Mouse (Mus musculus): ENCODE data around the gene Yaf2. TPM values are rescaled to one million over a fixed set of nuclear protein-coding genes. Genes with fewer than 3 reads are reported as not detected.

Gene Yaf2
- polyA plus RNA-seq, 1 experiment from 2014 or later = 58.2 TPM

DNA sequence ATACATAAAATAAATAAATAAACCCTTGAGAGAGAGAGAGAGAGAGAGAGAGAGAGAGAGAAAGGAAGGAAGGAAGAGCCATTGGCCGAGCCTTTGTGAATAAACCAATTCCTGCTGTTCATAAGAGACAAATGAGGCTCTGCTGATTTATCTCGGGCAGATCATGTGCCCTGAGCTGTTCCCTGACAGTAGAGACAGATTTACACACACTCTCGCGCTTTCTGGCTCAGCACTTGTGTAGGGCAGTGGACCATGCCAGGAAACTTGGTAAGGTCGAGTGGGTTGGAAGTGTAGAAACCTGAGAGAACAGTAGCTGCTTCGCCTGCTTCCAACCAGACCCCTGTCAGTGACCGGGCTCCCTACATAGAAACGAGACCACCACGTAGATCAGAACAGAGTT lies 31.8 kb upstream of the Yaf2 start:
- ATAC-seq (peak; percentile 38), DNase-seq (ENCODE audit: low spot score) (peak; percentile 24)
- no peak overlapping the region for H3K9ac ChIP-seq (replicated peaks; ENCODE audit: low read depth)
- no peak overlapping the region for H3K4me2 ChIP-seq (replicated peaks; ENCODE audit: low read depth, low read length)
- no peak overlapping the region for H3K27ac ChIP-seq (ENCODE audit: low read length)
- no peaks in the 10 kb centered on the region for H3K4me1 ChIP-seq (ENCODE audit: insufficient read depth, low read depth, low read length)
- TF ChIP-seq CTCF (IDR thresholded peaks at IDR 0.05) (no peak), EP300 (IDR thresholded peaks at IDR 0.05) (no peak)
- WGBS = 35% methylated on average over 9 of the region's 9 CpGs
- no peak overlapping the region for H3K4me3 ChIP-seq (ENCODE audit: low read depth, low read length)
- no peaks in the 10 kb centered on the region for H3K27me3 ChIP-seq (replicated peaks; ENCODE audit: insufficient read depth, low read length)
- no peaks in the 10 kb centered on the region for H3K9me3 ChIP-seq (ENCODE audit: low read length)
- H3K36me3 ChIP-seq (ENCODE audit: insufficient read depth, low read length) = no peaks in the 10 kb centered on the region

GRCm38 (mm10) chr15:93365561-93365960 lies 28.8 kb upstream of the Yaf2 start:
- Histone ChIP-seq H3K27ac (ENCODE audit: low read length) (no peak overlapping the region), H3K4me3 (ENCODE audit: low read depth, low read length) (no peak overlapping the region), H3K4me2 (replicated peaks; ENCODE audit: low read depth, low read length) (no peak overlapping the region), H3K4me1 (ENCODE audit: insufficient read depth, low read depth, low read length) (no peaks in the 10 kb centered on the region), H3K9me3 (ENCODE audit: low read length) (no peaks in the 10 kb centered on the region), H3K27me3 (replicated peaks; ENCODE audit: insufficient read depth, low read length) (no peaks in the 10 kb centered on the region), H3K9ac (replicated peaks; ENCODE audit: low read depth) (no peak overlapping the region), H3K36me3 (ENCODE audit: insufficient read depth, low read length) (no peaks in the 10 kb centered on the region)
- DNase-seq (ENCODE audit: low spot score) (no peak), ATAC-seq (no peak)
- TF ChIP-seq EP300 (IDR thresholded peaks at IDR 0.05) (no peak), CTCF (IDR thresholded peaks at IDR 0.05) (no peak)
- 71% methylated on average over 6 of the region's 6 CpGs for WGBS

- DNase-seq (ENCODE audit: low spot score) = no peak
- Histone ChIP-seq H3K4me2 (replicated peaks; ENCODE audit: low read depth, low read length) (no peak overlapping the region), H3K9ac (replicated peaks; ENCODE audit: low read depth) (no peak overlapping the region), H3K36me3 (ENCODE audit: insufficient read depth, low read length) (no peaks in the 10 kb centered on the region), H3K4me1 (ENCODE audit: insufficient read depth, low read depth, low read length) (no peaks in the 10 kb centered on the region), H3K4me3 (ENCODE audit: low read depth, low read length) (no peak overlapping the region), H3K9me3 (ENCODE audit: low read length) (no peaks in the 10 kb centered on the region), H3K27me3 (replicated peaks; ENCODE audit: insufficient read depth, low read length) (no peaks in the 10 kb centered on the region), H3K27ac (ENCODE audit: low read length) (no peak overlapping the region)
- TF ChIP-seq CTCF (IDR thresholded peaks at IDR 0.05) (no peak), EP300 (IDR thresholded peaks at IDR 0.05) (no peak)
- WGBS = 85% methylated on average over 19 of the region's 19 CpGs
- no peak for ATAC-seq
Observed at GRCm38 (mm10) chr15:93358346-93359095, 21.8 kb upstream of the Yaf2 start.

DNA sequence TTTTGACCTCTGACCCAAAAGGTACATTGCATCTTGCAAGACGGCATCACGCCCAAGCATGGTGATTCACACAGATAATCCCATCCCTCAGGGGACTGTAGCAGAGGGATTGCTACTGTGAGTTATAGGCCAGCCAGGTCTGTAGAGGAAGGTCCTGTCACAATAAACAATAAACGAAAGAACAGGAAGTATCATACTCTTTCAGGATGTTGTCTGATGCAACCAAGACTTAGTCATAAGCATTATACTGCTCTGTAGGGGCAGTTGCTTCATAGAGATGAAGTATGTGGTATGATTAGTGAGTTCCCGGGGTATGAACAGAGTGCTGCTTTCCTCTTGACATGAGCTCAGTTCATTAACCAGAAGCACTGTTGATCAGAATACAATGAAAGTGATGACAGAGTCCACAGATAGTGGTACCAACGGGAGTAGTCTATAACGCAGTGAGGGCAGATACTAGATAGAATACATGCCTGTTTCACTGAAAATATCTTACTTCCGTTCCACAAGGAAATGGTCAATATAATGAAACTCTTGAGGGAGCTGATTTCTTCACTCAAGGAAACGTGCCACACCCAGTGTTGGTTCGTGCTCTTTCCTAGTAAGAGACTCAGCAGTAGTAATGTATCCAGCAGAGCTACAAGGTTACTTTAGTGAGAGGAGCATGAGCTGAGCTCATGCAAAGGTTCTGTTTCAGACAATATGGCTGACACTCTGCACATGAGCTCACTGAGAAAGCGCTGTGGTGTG lies 4.1 kb upstream of the Yaf2 start:
- H3K36me3 ChIP-seq (ENCODE audit: insufficient read depth, low read length) = no peaks in the 10 kb centered on the region
- H3K27me3 ChIP-seq (replicated peaks; ENCODE audit: insufficient read depth, low read length) = no peaks in the 10 kb centered on the region
- no peak for TF ChIP-seq CTCF (IDR thresholded peaks at IDR 0.05)
- peak; percentile 36; the same call in 1 of the 2 replicates for TF ChIP-seq EP300 (IDR thresholded peaks at IDR 0.05)
- DNase-seq (ENCODE audit: low spot score) = peak; percentile 56
- H3K9me3 ChIP-seq (ENCODE audit: low read length) = no peaks in the 10 kb centered on the region
- WGBS = 66% methylated on average over 10 of the region's 10 CpGs
- no peak overlapping the region for H3K9ac ChIP-seq (replicated peaks; ENCODE audit: low read depth)
- no peak for ATAC-seq
- no peak overlapping the region for H3K4me2 ChIP-seq (replicated peaks; ENCODE audit: low read depth, low read length)
- no peak overlapping the region for H3K4me3 ChIP-seq (ENCODE audit: low read depth, low read length)
- H3K27ac ChIP-seq (ENCODE audit: low read length) = no peak overlapping the region
- H3K4me1 ChIP-seq (ENCODE audit: insufficient read depth, low read depth, low read length) = no peaks in the 10 kb centered on the region

DNA sequence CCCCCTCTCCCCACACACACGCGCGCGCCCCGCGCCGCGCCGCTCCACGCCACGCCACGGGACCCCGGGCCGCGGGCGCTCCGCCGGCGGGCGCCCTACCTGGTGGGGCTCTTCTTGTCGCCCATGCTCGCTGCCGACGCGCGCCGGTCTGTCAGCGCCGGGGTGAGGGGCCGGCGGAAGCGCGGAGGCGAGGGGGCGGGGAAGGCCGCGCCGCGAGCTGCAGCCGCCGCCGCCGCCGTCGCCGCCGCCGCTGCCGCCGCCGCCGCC lies 144 bp downstream of the Yaf2 start:
- H3K4me1 ChIP-seq (ENCODE audit: insufficient read depth, low read depth, low read length) = no peaks in the 10 kb centered on the region
- ATAC-seq (no peak), DNase-seq (ENCODE audit: low spot score) (no peak)
- H3K36me3 ChIP-seq (ENCODE audit: insufficient read depth, low read length) = no peaks in the 10 kb centered on the region
- TF ChIP-seq EP300 (IDR thresholded peaks at IDR 0.05) = no peak
- no peak for TF ChIP-seq CTCF (IDR thresholded peaks at IDR 0.05)
- peak overlapping the region; percentile 90 for H3K4me2 ChIP-seq (replicated peaks; ENCODE audit: low read depth, low read length)
- peak overlapping the region; percentile 95 for H3K27ac ChIP-seq (ENCODE audit: low read length)
- H3K4me3 ChIP-seq (ENCODE audit: low read depth, low read length) = peak overlapping the region; percentile 91
- peak overlapping the region; percentile 73 for H3K9ac ChIP-seq (replicated peaks; ENCODE audit: low read depth)
- H3K27me3 ChIP-seq (replicated peaks; ENCODE audit: insufficient read depth, low read length) = no peaks in the 10 kb centered on the region
- no CpG with 5 or more reads among the region's 52 CpGs for WGBS
- no peaks in the 10 kb centered on the region for H3K9me3 ChIP-seq (ENCODE audit: low read length)

DNA sequence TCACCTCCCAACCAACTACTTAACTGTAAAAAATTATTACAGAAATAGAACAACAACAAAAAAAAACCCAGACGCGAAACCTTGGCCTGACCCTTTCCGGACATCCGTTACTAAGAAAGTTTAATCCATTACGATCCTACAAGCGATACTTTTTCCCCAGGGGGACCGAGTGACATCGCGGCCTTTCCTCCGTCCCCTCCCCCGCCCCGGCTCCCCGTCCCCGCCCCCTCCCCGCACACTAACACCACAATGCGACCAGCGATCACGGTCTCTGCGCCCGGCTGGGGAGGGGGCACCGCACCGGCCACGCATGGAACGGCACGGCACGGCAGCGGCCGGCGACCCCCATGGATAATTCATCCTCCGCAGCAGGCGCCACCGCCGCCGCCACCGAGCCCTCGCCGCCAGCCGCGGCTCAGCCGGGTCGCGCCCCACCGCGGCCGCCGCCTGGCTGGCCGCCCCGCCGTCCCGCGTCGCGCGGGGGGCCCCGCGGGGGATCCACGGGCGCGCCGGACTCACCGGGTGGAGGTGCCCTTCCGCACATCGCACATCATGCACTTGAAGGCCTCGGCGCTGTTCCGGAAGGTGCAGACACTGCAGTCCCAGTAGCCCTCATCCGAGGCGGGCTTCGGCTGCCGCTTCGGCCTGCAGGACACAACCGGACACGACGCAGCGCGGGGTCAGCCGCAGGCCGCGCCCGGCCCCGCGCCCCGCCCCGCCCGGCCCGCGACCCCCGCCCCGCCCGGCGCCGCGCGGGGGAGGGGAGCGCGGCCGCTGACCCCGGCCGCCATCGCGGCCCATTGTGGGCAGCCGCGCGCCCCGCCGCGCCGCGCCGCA lies 696 bp downstream of the Yaf2 start:
- H3K4me2 ChIP-seq (replicated peaks; ENCODE audit: low read depth, low read length) = peak overlapping the region; percentile 90
- H3K36me3 ChIP-seq (ENCODE audit: insufficient read depth, low read length) = no peaks in the 10 kb centered on the region
- WGBS = 2% methylated on average over 42 of the region's 110 CpGs
- DNase-seq (ENCODE audit: low spot score) (peak; percentile 77), ATAC-seq (peak; percentile 70)
- peak overlapping the region; percentile 95 for H3K27ac ChIP-seq (ENCODE audit: low read length)
- no peaks in the 10 kb centered on the region for H3K27me3 ChIP-seq (replicated peaks; ENCODE audit: insufficient read depth, low read length)
- TF ChIP-seq CTCF (IDR thresholded peaks at IDR 0.05) = no peak; the same call in 1 of the 2 replicates
- TF ChIP-seq EP300 (IDR thresholded peaks at IDR 0.05) = no peak
- no peaks in the 10 kb centered on the region for H3K4me1 ChIP-seq (ENCODE audit: insufficient read depth, low read depth, low read length)
- H3K9ac ChIP-seq (replicated peaks; ENCODE audit: low read depth) = peak overlapping the region; percentile 73
- H3K4me3 ChIP-seq (ENCODE audit: low read depth, low read length) = peak overlapping the region; percentile 91
- H3K9me3 ChIP-seq (ENCODE audit: low read length) = no peaks in the 10 kb centered on the region

Measured in lung, postnatal 0 days (tissue).